Mouse (Mus musculus) megakaryocyte, adult 5-6 weeks (primary cell): Measurements from ENCODE around the gene Angpt4. TPM values are rescaled to one million over a fixed set of nuclear protein-coding genes. Genes with fewer than 3 reads are reported as not detected.
A peak's percentile ranks its signal among the peaks of the same experiment; 100 is the strongest.

Experiments
- ATAC-seq: 2 replicates; pipeline ENCODE4 v1.8.0; 2016; ENCODE audit warnings: mild to moderate bottlenecking, inconsistent platforms; ENCODE audit not compliant: poor library complexity, severe bottlenecking
- total RNA-seq, 2 experiments: library from RNA; stranded (forward) in 1 of 2; stranded (reverse) in 1 of 2; fragments of 153-499, 151-499 nt in 1 of 2; fragments of 221-1000, 200-1000 nt in 1 of 2; gene quantifications; 2 replicates each; pipeline versions ENCODE4 v1.2.3 to v1.2.4; 2015 to 2017

Angpt4 gene
- total RNA-seq, 2 experiments from 2014 or later = 0.26 TPM; not detected in 1

GRCm38 (mm10) chr2:151956500-151957137, 45.6 kb downstream of the Angpt4 start:
- ATAC-seq = no peak

GRCm38 (mm10) chr2:151959274-151959673, 48.3 kb downstream of the Angpt4 start:
- ATAC-seq = no peak

- no peak for ATAC-seq
Observed at GRCm38 (mm10) chr2:151961284-151962196, 50.5 kb downstream of the Angpt4 start.

GRCm38 (mm10) chr2:151962474-151962873, 51.5 kb downstream of the Angpt4 start:
- no peak for ATAC-seq

- ATAC-seq = no peak
Observed at GRCm38 (mm10) chr2:151963319-151963718, 52.3 kb downstream of the Angpt4 start.

- ATAC-seq = no peak
Observed at GRCm38 (mm10) chr2:151964052-151964451, 53.0 kb downstream of the Angpt4 start.

GRCm38 (mm10) chr2:151967176-151967750, 56.3 kb downstream of the Angpt4 start:
- no peak for ATAC-seq

- ATAC-seq = no peak
Observed at GRCm38 (mm10) chr2:151967792-151968191, 56.8 kb downstream of the Angpt4 start.

GRCm38 (mm10) chr2:151968451-151968850, 57.4 kb downstream of the Angpt4 start:
- no peak for ATAC-seq

- no peak for ATAC-seq
Observed at GRCm38 (mm10) chr2:151968986-151969385, 58.0 kb downstream of the Angpt4 start.

- ATAC-seq = no peak
Observed at GRCm38 (mm10) chr2:151969396-151969795, 58.4 kb downstream of the Angpt4 start.

- peak; percentile 49 for ATAC-seq
Observed at GRCm38 (mm10) chr2:151970191-151971172, 59.5 kb downstream of the Angpt4 start.

GRCm38 (mm10) chr2:151971748-151972147, 60.7 kb downstream of the Angpt4 start:
- no peak for ATAC-seq

- ATAC-seq = peak; percentile 51
Observed at GRCm38 (mm10) chr2:151972880-151973594, 62.0 kb downstream of the Angpt4 start.

- peak; percentile 45 for ATAC-seq
Observed at GRCm38 (mm10) chr2:151973595-151974562, 62.9 kb downstream of the Angpt4 start.

- no peak for ATAC-seq
Observed at GRCm38 (mm10) chr2:151975295-151975694, 64.3 kb downstream of the Angpt4 start.

GRCm38 (mm10) chr2:151976067-151976466, 65.1 kb downstream of the Angpt4 start:
- no peak for ATAC-seq

- ATAC-seq = peak; percentile 11
Observed at GRCm38 (mm10) chr2:151977689-151978440, 66.9 kb downstream of the Angpt4 start.
